Mouse (Mus musculus) MEL (cell line): ENCODE measurements around the gene Grk3.

Experiments used
- CTCF ChIP-seq, 3 experiments: IDR thresholded peaks in 2 of 3; conservative IDR thresholded peaks in 1 of 3; 2 replicates each; pipeline ENCODE4 v1.5.1; 2011 to 2012; ENCODE audit warnings: low read length in 3 of 3, low read depth in 2 of 3, mild to moderate bottlenecking in 2 of 3, improper control_type of control experiment in 1 of 3, inconsistent platforms in 1 of 3, mixed read lengths in 1 of 3, moderate library complexity in 1 of 3; ENCODE audit not compliant: control insufficient read depth in 1 of 3, insufficient read depth in 1 of 3, poor library complexity in 1 of 3, severe bottlenecking in 1 of 3
- EP300 ChIP-seq, 2 experiments: IDR thresholded peaks; 2 replicates each; pipeline ENCODE4 v1.6.1; 2011; ENCODE audit warnings: improper control_type of control experiment in 2 of 2, low read length in 2 of 2, low read depth in 1 of 2, mild to moderate bottlenecking in 1 of 2
- GATA1 ChIP-seq: IDR thresholded peaks from 2 replicates; pipeline ENCODE4 v1.6.1; 2011; ENCODE audit warnings: low read depth, low read length, improper control_type of control experiment
- POLR2A ChIP-seq, 2 experiments: IDR thresholded peaks; 2 replicates each; pipeline ENCODE4 v1.6.1; 2011 to 2012; ENCODE audit warnings: low read length in 2 of 2, mild to moderate bottlenecking in 2 of 2, control low read depth in 1 of 2, improper control_type of control experiment in 1 of 2, low read depth in 1 of 2, moderate library complexity in 1 of 2; ENCODE audit not compliant: control insufficient read depth in 1 of 2, insufficient read depth in 1 of 2, poor library complexity in 1 of 2
- RAD21 ChIP-seq: IDR thresholded peaks from 2 replicates; pipeline ENCODE4 v1.6.1; 2011; ENCODE audit warnings: mild to moderate bottlenecking, low read depth, low read length, improper control_type of control experiment
- ZKSCAN1 ChIP-seq: IDR thresholded peaks from 2 replicates; pipeline ENCODE4 v1.6.1; 2012; ENCODE audit warnings: low read depth, mild to moderate bottlenecking, inconsistent platforms, low read length, improper control_type of control experiment, moderate library complexity

DNA sequence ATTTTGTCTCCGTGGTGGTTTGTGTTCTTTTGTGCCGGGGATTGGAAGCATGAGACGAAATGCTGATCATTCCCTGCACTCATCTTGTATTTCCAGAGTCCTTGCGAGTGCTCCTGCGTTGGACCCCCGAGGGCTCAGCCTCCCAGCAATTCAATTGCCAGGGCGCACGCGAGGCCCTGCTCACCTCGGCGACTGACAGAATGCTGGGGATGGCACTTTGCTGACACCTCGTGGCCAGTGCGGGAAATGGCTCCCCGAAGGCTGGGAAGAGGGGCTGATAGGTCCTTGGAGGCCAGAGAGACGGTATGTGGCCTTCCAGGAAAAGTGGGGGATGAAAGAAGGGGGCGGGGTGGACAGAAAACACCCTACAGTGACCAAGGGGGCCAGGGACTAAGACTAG is 38.7 kb upstream of the Grk3 start:
- no peak for TF ChIP-seq POLR2A (IDR thresholded peaks at IDR 0.05; ENCODE audit: control insufficient read depth in 1 of 2, insufficient read depth in 1 of 2, low read depth in 1 of 2, low read length in 2 of 2, poor library complexity in 1 of 2)
- TF ChIP-seq CTCF (IDR thresholded peaks at IDR 0.05 in 2 of 3, conservative IDR thresholded peaks at IDR 0.05 in 1 of 3; ENCODE audit: control insufficient read depth in 1 of 3, insufficient read depth in 1 of 3, low read depth in 2 of 3, low read length in 3 of 3, poor library complexity in 1 of 3, severe bottlenecking in 1 of 3): peak in 2 of 3 experiments; percentile 8 to 37; a peak in 2 of 6 replicates
- no peak for TF ChIP-seq GATA1
- TF ChIP-seq RAD21: no peak; the same call in 1 of the 2 replicates
- TF ChIP-seq ZKSCAN1: no peak
- TF ChIP-seq EP300 (IDR thresholded peaks at IDR 0.05; ENCODE audit: low read depth in 1 of 2, low read length in 2 of 2): no peak
